Mouse (Mus musculus) forebrain, postnatal 0 days (tissue): Measurements from ENCODE around the gene Styxl1. TPM values are rescaled to one million over a fixed set of nuclear protein-coding genes. Genes with fewer than 3 reads are reported as not detected.

Experiments used
- ATAC-seq: fragments of 200-750 bp; cut with Nextera tagmentation; 2 replicates; pipeline ENCODE4 v1.8.0; 2017; ENCODE audit warnings: mild to moderate bottlenecking, moderate library complexity
- DNase-seq: peaks from one replicate; pipeline ENCODE4 v3.0.0-alpha.2; 2015
- H3K27ac ChIP-seq: fragments of 300-500 bp; sonication (generic); 2 replicates; pipeline ENCODE4 v1.5.1; 2014; ENCODE audit warnings: low read depth, mild to moderate bottlenecking, antibody characterized with exemption, low read length, moderate library complexity, mixed read lengths
- H3K27me3 ChIP-seq: fragments of 300-500 bp; sonication (generic); 2 replicates; pipeline ENCODE4 v1.6.1; 2014; ENCODE audit warnings: mild to moderate bottlenecking, low read length, mixed read lengths; ENCODE audit not compliant: insufficient read depth
- H3K36me3 ChIP-seq: fragments of 300-500 bp; sonication (generic); 2 replicates; pipeline ENCODE4 v1.6.1; 2014; ENCODE audit warnings: mild to moderate bottlenecking, moderate library complexity; ENCODE audit not compliant: insufficient read depth
- H3K4me1 ChIP-seq: fragments of 300-500 bp; sonication (generic); 2 replicates; pipeline ENCODE4 v1.6.1; 2014; ENCODE audit warnings: antibody characterized with exemption; ENCODE audit not compliant: insufficient read depth
- H3K4me2 ChIP-seq: fragments of 300-500 bp; sonication (generic); 2 replicates; pipeline ENCODE4 v1.6.1; 2014; ENCODE audit warnings: low read depth, mild to moderate bottlenecking, moderate library complexity
- H3K4me3 ChIP-seq: fragments of 300-500 bp; sonication (generic); 2 replicates; pipeline ENCODE4 v1.5.1; 2014; ENCODE audit warnings: low read depth, low read length, mixed read lengths
- H3K9ac ChIP-seq: fragments of 300-500 bp; sonication (generic); 2 replicates; pipeline ENCODE4 v1.6.1; 2014; ENCODE audit warnings: mild to moderate bottlenecking
- H3K9me3 ChIP-seq: fragments of 300-500 bp; sonication (generic); 2 replicates; pipeline ENCODE4 v1.6.1; 2016; ENCODE audit warnings: low read length
- CTCF ChIP-seq: sonication (generic); IDR thresholded peaks from 2 replicates; pipeline ENCODE4 v1.5.1; 2016; ENCODE audit warnings: antibody characterized with exemption, control low read depth, low read depth
- WGBS: fragments of 180-500 bp; shearing (Covaris S2); extraction: QIAGEN DNeasy Blood & Tissue Kit; methylation state at CpG from one replicate; pipeline ENCODE4 v1.1.7; 2014; 5-methylcytosine and 5-hydroxymethylcytosine counted together
- polyA plus RNA-seq: library from polyadenylated mRNA; unstranded; fragments of >200 nt; fragmentation: Nextera tagmentation; extraction: Ambion mirVana; gene quantifications from 2 replicates; pipeline ENCODE4 v1.2.1, GENCODE M21; 2015
- total RNA-seq: library from RNA; depleted of rRNA; stranded (reverse); fragments of >200 nt; gene quantifications from 2 replicates; pipeline ENCODE4 v1.2.3, GENCODE M21; 2014

The Styxl1 gene
- total and polyA plus RNA-seq, 2 experiments from 2014 or later = 0.29 to 1.0 TPM

- H3K4me1 ChIP-seq = 0 out of 2 replicates have a peak, but pooled peaks cover 4% of the 10 kb centered on the region
- H3K4me2 ChIP-seq = peak overlapping the region; percentile 33
- H3K36me3 ChIP-seq = peaks cover 18% of the 10 kb centered on the region
- 7% methylated on average over 5 of the region's 5 CpGs for WGBS
- no peak for TF ChIP-seq CTCF
- no peaks in the 10 kb centered on the region for H3K27me3 ChIP-seq
- H3K9me3 ChIP-seq = no peaks in the 10 kb centered on the region
- H3K27ac ChIP-seq = peak overlapping the region; percentile 58
- no peak for ATAC-seq
- DNase-seq = no peak
- H3K9ac ChIP-seq = peak overlapping the region; percentile 35; the same call in 1 of the 2 replicates
- no peak overlapping the region for H3K4me3 ChIP-seq
Observed at GRCm38 (mm10) chr5:135794859-135795181, 16.6 kb upstream of the Styxl1 start.

GRCm38 (mm10) chr5:135793996-135794858 lies 16.0 kb upstream of the Styxl1 start:
- WGBS = 7% methylated on average over 20 of the region's 20 CpGs

GRCm38 (mm10) chr5:135782901-135783300 lies 4.7 kb upstream of the Styxl1 start:
- H3K36me3 ChIP-seq = peaks cover 56% of the 10 kb centered on the region
- DNase-seq = no peak
- TF ChIP-seq CTCF = no peak
- H3K4me3 ChIP-seq = no peak overlapping the region
- no peak overlapping the region for H3K4me2 ChIP-seq
- H3K27ac ChIP-seq = no peak overlapping the region
- WGBS = 95% methylated on average over 4 of the region's 4 CpGs
- H3K4me1 ChIP-seq = peaks cover 7% of the 10 kb centered on the region
- ATAC-seq = no peak
- H3K9ac ChIP-seq = no peak overlapping the region
- no peaks in the 10 kb centered on the region for H3K27me3 ChIP-seq
- H3K9me3 ChIP-seq = no peaks in the 10 kb centered on the region

More at GRCm38 (mm10) chr5:135793996-135794858, 16.0 kb upstream of the Styxl1 start:
- peak; percentile 90 for DNase-seq
- Histone ChIP-seq H3K4me2 (peak overlapping the region; percentile 33), H3K4me3 (0 out of 2 replicates have a peak overlapping the region, but pooled peaks have one; percentile 22), H3K9ac (peak overlapping the region; percentile 35; the same call in 1 of the 2 replicates), H3K36me3 (peaks cover 23% of the 10 kb centered on the region), H3K4me1 (0 out of 2 replicates have a peak, but pooled peaks cover 4% of the 10 kb centered on the region), H3K27ac (peak overlapping the region; percentile 58), H3K9me3 (no peaks in the 10 kb centered on the region), H3K27me3 (no peaks in the 10 kb centered on the region)
- peak; percentile 94 for ATAC-seq
- TF ChIP-seq CTCF = peak; percentile 99

GRCm38 (mm10) chr5:135780331-135780730 lies 2.1 kb upstream of the Styxl1 start:
- 88% methylated on average over 8 of the region's 8 CpGs for WGBS
- no peak for DNase-seq

GRCm38 (mm10) chr5:135778471-135779445 lies 573 bp upstream of the Styxl1 start, which contains the start of gene Mdh2:
Mdh2 (plus strand) TSS chr5:135778480.
- peaks cover 7% of the 10 kb centered on the region for H3K4me1 ChIP-seq

More at GRCm38 (mm10) chr5:135780331-135780730, 2.1 kb upstream of the Styxl1 start:
- H3K4me3 ChIP-seq = no peak overlapping the region
- peaks cover 30% of the 10 kb centered on the region for H3K36me3 ChIP-seq
- H3K4me2 ChIP-seq = no peak overlapping the region
- peaks cover 7% of the 10 kb centered on the region for H3K4me1 ChIP-seq
- no peak for TF ChIP-seq CTCF
- H3K27me3 ChIP-seq = no peaks in the 10 kb centered on the region
- H3K9me3 ChIP-seq = no peaks in the 10 kb centered on the region
- ATAC-seq = no peak
- 0 out of 2 replicates have a peak overlapping the region, but pooled peaks have one; percentile 99 for H3K9ac ChIP-seq
- no peak overlapping the region for H3K27ac ChIP-seq

GRCm38 (mm10) chr5:135776546-135776945 lies 1.6 kb downstream of the Styxl1 start:
- no peak for DNase-seq
- H3K4me2 ChIP-seq = no peak overlapping the region
- H3K27ac ChIP-seq = no peak overlapping the region
- no peak overlapping the region for H3K4me3 ChIP-seq
- H3K36me3 ChIP-seq = no peaks in the 10 kb centered on the region
- 79% methylated on average over 4 of the region's 4 CpGs for WGBS
- no peak for TF ChIP-seq CTCF
- H3K9me3 ChIP-seq = no peaks in the 10 kb centered on the region
- H3K9ac ChIP-seq = no peak overlapping the region
- no peaks in the 10 kb centered on the region for H3K27me3 ChIP-seq
- no peak for ATAC-seq
- peaks cover 7% of the 10 kb centered on the region for H3K4me1 ChIP-seq

More at GRCm38 (mm10) chr5:135778471-135779445, 573 bp upstream of the Styxl1 start, which contains the start of gene Mdh2:
- Histone ChIP-seq H3K4me3 (peak within 1 kb of the TSS; percentile 91), H3K27ac (peak within 1 kb of the TSS; percentile 93), H3K4me2 (peak within 1 kb of the TSS; percentile 94), H3K36me3 (peaks cover 14% of the 10 kb centered on the region), H3K9ac (peak within 1 kb of the TSS; percentile 99), H3K27me3 (no peaks in the 10 kb centered on the region), H3K9me3 (no peaks in the 10 kb centered on the region)
- TF ChIP-seq CTCF = peak; percentile 15; the same call in 1 of the 2 replicates
- WGBS = 3% methylated on average over 70 of the region's 70 CpGs
- ATAC-seq = peak; percentile 99
- DNase-seq = peak; percentile 100
